Comparison of ENCODE assay signal across 8 mouse cellular contexts in genomic region chrX:74243807-74244206, GRCm38 (mm10). TPM values are rescaled to one million over a fixed set of nuclear protein-coding genes. Genes with fewer than 3 reads are reported as not detected.
DNase-seq lines count a peak whose midpoint lies in the region; ATAC-seq and TF ChIP-seq lines count a peak whose summit lies in the region.

No protein-coding gene starts in this region.

- H3K27me3 ChIP-seq in hindbrain, embryonic 10.5 days (ENCODE audit: insufficient read depth, poor library complexity, severe bottlenecking): no peaks in the 10 kb centered on the region
- no peaks in the 10 kb centered on the region for H3K27me3 ChIP-seq in lung, embryonic 15.5 days
- H3K27me3 ChIP-seq in small intestine, adult 2 months (ENCODE audit: control insufficient read depth, insufficient read depth, low read length): no peaks in the 10 kb centered on the region

- no peak for DNase-seq in ES-E14 (ENCODE audit: low read depth, low spot score)
- peak; percentile 53 for DNase-seq in c-Kit-positive CD71-positive TER-119-positive erythroid progenitor cells, embryonic 14.5 days (ENCODE audit: low spot score)
- DNase-seq in hindbrain, embryonic 10.5 days (ENCODE audit: low spot score): no peak
- DNase-seq in urinary bladder, postnatal 14 days (ENCODE audit: low spot score): no peak
- no peak for DNase-seq in embryo, embryonic 9.5 days (ENCODE audit: extremely low spot score)
- no peak for DNase-seq in cerebellum, adult 9-11 months

- no peaks in the 10 kb centered on the region for H3K4me1 ChIP-seq in ES-E14 (ENCODE audit: control insufficient read depth in 2 of 2, insufficient read depth in 2 of 2, low read length in 2 of 2, poor library complexity in 1 of 2)
- peaks cover 6% of the 10 kb centered on the region for H3K4me1 ChIP-seq in hindbrain, embryonic 10.5 days (replicated peaks)
- peaks cover 7% of the 10 kb centered on the region; the same call in 1 of the 2 replicates for H3K4me1 ChIP-seq in lung, embryonic 15.5 days
- no peaks in the 10 kb centered on the region for H3K4me1 ChIP-seq in small intestine, adult 2 months (ENCODE audit: control insufficient read depth, insufficient read depth, insufficient read length, low read length)

- no peak for TF ChIP-seq CTCF in small intestine, adult 2 months (IDR thresholded peaks at IDR 0.05; ENCODE audit: extremely low read depth, insufficient read length, insufficient replicate concordance, low read depth, low read length)

- WGBS in hindbrain, embryonic 10.5 days: 77% methylated on average over 3 of the region's 3 CpGs
- 30% methylated on average over 3 of the region's 3 CpGs for WGBS in lung, embryonic 15.5 days
- WGBS in small intestine, adult 2 months: 60% methylated on average over 3 of the region's 3 CpGs

- H3K9me3 ChIP-seq in ES-E14 (ENCODE audit: control insufficient read depth, insufficient read depth, low read depth, low read length): no peaks in the 10 kb centered on the region
- no peaks in the 10 kb centered on the region for H3K9me3 ChIP-seq in hindbrain, embryonic 10.5 days
- no peaks in the 10 kb centered on the region for H3K9me3 ChIP-seq in lung, embryonic 15.5 days

- no peak overlapping the region for H3K9ac ChIP-seq in ES-E14 (ENCODE audit: insufficient read depth, low read depth, low read length, poor library complexity, severe bottlenecking)
- peak overlapping the region; percentile 34 for H3K9ac ChIP-seq in lung, embryonic 15.5 days

- no peak for TF ChIP-seq POLR2A in small intestine, adult 2 months (IDR thresholded peaks at IDR 0.05; ENCODE audit: low read depth, low read length)

- H3K27ac ChIP-seq in ES-E14 (ENCODE audit: insufficient read depth, low read depth, low read length, poor library complexity, severe bottlenecking): no peak overlapping the region
- H3K27ac ChIP-seq in hindbrain, embryonic 10.5 days: peak overlapping the region; percentile 94
- peak overlapping the region; percentile 94 for H3K27ac ChIP-seq in lung, embryonic 15.5 days
- peak overlapping the region; percentile 69 for H3K27ac ChIP-seq in small intestine, adult 2 months (ENCODE audit: insufficient read depth, low read depth, low read length)

- in situ Hi-C loops in ES-E14 (cut with MboI; ENCODE audit: low sequenced_read_pairs in 2 of 2, unreplicated experiment in 2 of 2): loop anchor here (10.0 to 25.0 kb wide), 2 partner anchors 171 to 282 kb away; partner anchors contain the start of gene Hcfc1 (in 1 of the 2)

- H3K36me3 ChIP-seq in ES-E14 (ENCODE audit: control insufficient read depth, insufficient read depth, low read length, poor library complexity, severe bottlenecking): peaks cover 46% of the 10 kb centered on the region
- H3K36me3 ChIP-seq in hindbrain, embryonic 10.5 days: peaks cover 53% of the 10 kb centered on the region
- peaks cover 42% of the 10 kb centered on the region for H3K36me3 ChIP-seq in lung, embryonic 15.5 days
- peaks cover 8% of the 10 kb centered on the region for H3K36me3 ChIP-seq in small intestine, adult 2 months (ENCODE audit: control insufficient read depth, insufficient read depth, low read length)

- no peak for ATAC-seq in lung, embryonic 15.5 days (ENCODE audit: borderline replicate concordance, extremely low read depth, low FRiP score, low TSS enrichment)

- peak overlapping the region; percentile 62 for H3K4me2 ChIP-seq in lung, embryonic 15.5 days

- H3K4me3 ChIP-seq in ES-E14 (ENCODE audit: insufficient read depth in 1 of 2, low read depth in 1 of 2, low read length in 2 of 2, poor library complexity in 1 of 2, severe bottlenecking in 1 of 2): peak overlapping the region; percentile 33 to 51; a peak in 1 of 4 replicates
- H3K4me3 ChIP-seq in hindbrain, embryonic 10.5 days: peak overlapping the region; percentile 66
- H3K4me3 ChIP-seq in lung, embryonic 15.5 days: peak overlapping the region; percentile 58
- H3K4me3 ChIP-seq in small intestine, adult 2 months (ENCODE audit: low read depth, low read length): peak overlapping the region; percentile 19

TF ChIP-seq in ES-E14, 5 proteins besides CTCF, POLR2A, EP300 and RAD21:
- no peak for TF ChIP-seq MAFK (IDR thresholded peaks at IDR 0.05; ENCODE audit: insufficient read depth, low read depth, low read length)
- TF ChIP-seq HCFC1 (IDR thresholded peaks at IDR 0.05; ENCODE audit: borderline replicate concordance, insufficient read depth, low read length): no peak

RNA-seq across cellular contexts. Expression of gene Flna, which starts 5.8 kb away (rescaled TPM):
- total RNA-seq in ES-E14 (2012; rRNA removed): 687 and 844 TPM in 2 replicates
- polyA plus RNA-seq in hindbrain, embryonic 10.5 days (2016; fragmentation: Nextera tagmentation; extraction: Ambion mirVana): 215 and 271 TPM in 2 replicates
- 361 and 366 TPM in 2 replicates for polyA plus RNA-seq in lung, embryonic 15.5 days (2015; fragmentation: Nextera tagmentation; extraction: Ambion mirVana)
- polyA plus RNA-seq in small intestine, adult 2 months (2012; rRNA removed): 270 and 280 TPM in 2 replicates

RNA-seq across cellular contexts. Expression of gene Emd, which starts 10.7 kb away (rescaled TPM):
- total RNA-seq in ES-E14 (2012; rRNA removed): 44.3 and 59.0 TPM in 2 replicates
- polyA plus RNA-seq in hindbrain, embryonic 10.5 days (2016; fragmentation: Nextera tagmentation; extraction: Ambion mirVana): 23.5 and 24.4 TPM in 2 replicates
- polyA plus RNA-seq in lung, embryonic 15.5 days (2015; fragmentation: Nextera tagmentation; extraction: Ambion mirVana): 23.2 and 24.7 TPM in 2 replicates
- 25.5 and 37.3 TPM in 2 replicates for polyA plus RNA-seq in small intestine, adult 2 months (2012; rRNA removed)

RNA-seq across cellular contexts. Expression of gene Rpl10, which starts 26.8 kb away (rescaled TPM):
- total RNA-seq in ES-E14 (2012; rRNA removed): 2,135 and 2,379 TPM in 2 replicates
- 697 and 756 TPM in 2 replicates for polyA plus RNA-seq in hindbrain, embryonic 10.5 days (2016; fragmentation: Nextera tagmentation; extraction: Ambion mirVana)
- polyA plus RNA-seq in lung, embryonic 15.5 days (2015; fragmentation: Nextera tagmentation; extraction: Ambion mirVana): 846 and 923 TPM in 2 replicates
- 750 and 1,062 TPM in 2 replicates for polyA plus RNA-seq in small intestine, adult 2 months (2012; rRNA removed)

RNA-seq across cellular contexts. Expression of gene Taz, which starts 37.9 kb away (rescaled TPM):
- total RNA-seq in ES-E14 (2012; rRNA removed): 32.8 and 49.3 TPM in 2 replicates
- 70.6 and 76.1 TPM in 2 replicates for polyA plus RNA-seq in hindbrain, embryonic 10.5 days (2016; fragmentation: Nextera tagmentation; extraction: Ambion mirVana)
- 78.8 and 83.8 TPM in 2 replicates for polyA plus RNA-seq in lung, embryonic 15.5 days (2015; fragmentation: Nextera tagmentation; extraction: Ambion mirVana)
- polyA plus RNA-seq in small intestine, adult 2 months (2012; rRNA removed): 65.7 and 80.7 TPM in 2 replicates

RNA-seq across cellular contexts. Expression of gene Dnase1l1, which starts 38.3 kb away (rescaled TPM):
- 3.9 and 5.3 TPM in 2 replicates for total RNA-seq in ES-E14 (2012; rRNA removed)
- polyA plus RNA-seq in hindbrain, embryonic 10.5 days (2016; fragmentation: Nextera tagmentation; extraction: Ambion mirVana): 3.6 and 5.2 TPM in 2 replicates
- polyA plus RNA-seq in lung, embryonic 15.5 days (2015; fragmentation: Nextera tagmentation; extraction: Ambion mirVana): 11.2 and 15.8 TPM in 2 replicates
- polyA plus RNA-seq in small intestine, adult 2 months (2012; rRNA removed): 13.0 and 13.9 TPM in 2 replicates
